Mouse (Mus musculus): ENCODE data around the gene Ptgds.
A peak's percentile ranks its signal among the peaks of the same experiment; 100 is the strongest.

GRCm38 (mm10) chr2:25500071-25500575 lies 30.3 kb upstream of the Ptgds start:
- TF ChIP-seq POLR2A (IDR thresholded peaks at IDR 0.05; ENCODE audit: low read depth, low read length): peak; percentile 32
- TF ChIP-seq CTCF (conservative IDR thresholded peaks at IDR 0.05; ENCODE audit: insufficient read depth, insufficient read length, low read depth, low read length): no peak

All from kidney, adult 2 months (tissue).